Mouse (Mus musculus) CH12.LX (cell line): ENCODE data around the gene Polh. TPM values are rescaled to one million over a fixed set of nuclear protein-coding genes. Genes with fewer than 3 reads are reported as not detected.

Experiments
- DNase-seq: peaks from one replicate; pipeline ENCODE4 v3.0.0-alpha.2; 2013; ENCODE audit errors: extremely low read depth
- H3K27ac ChIP-seq: 2 replicates; pipeline ENCODE4 v1.5.1; 2012; ENCODE audit warnings: low read depth, mild to moderate bottlenecking, control low read depth, moderate library complexity; ENCODE audit not compliant: insufficient read depth
- H3K27me3 ChIP-seq: replicated peaks from 2 replicates; pipeline ENCODE3; 2012; ENCODE audit warnings: inconsistent platforms
- H3K36me3 ChIP-seq, 2 experiments: replicated peaks in 1 of 2; 2 replicates each; pipeline versions ENCODE3 to v1.6.1; 2012; ENCODE audit warnings: inconsistent platforms in 1 of 2, low read length in 1 of 2, mild to moderate bottlenecking in 1 of 2, mixed read lengths in 1 of 2, moderate library complexity in 1 of 2; ENCODE audit not compliant: control insufficient read depth in 1 of 2, insufficient read depth in 1 of 2
- H3K4me1 ChIP-seq, 2 experiments: 2 replicates each; pipeline ENCODE4 v1.6.1; 2012; ENCODE audit warnings: inconsistent platforms in 1 of 2, moderate library complexity in 1 of 2; ENCODE audit not compliant: insufficient read depth in 2 of 2, control insufficient read depth in 1 of 2
- H3K4me2 ChIP-seq: 2 replicates; pipeline ENCODE4 v1.6.1; 2012; ENCODE audit warnings: low read depth, mild to moderate bottlenecking, control low read depth; ENCODE audit not compliant: poor library complexity, insufficient read depth, severe bottlenecking
- H3K4me3 ChIP-seq, 3 experiments: fragments of 150-350 bp in 1 of 3; sonication (generic) in 1 of 3; replicated peaks in 1 of 3; 2 replicates each; pipeline versions ENCODE3 to v1.5.1; 2011 to 2012; ENCODE audit warnings: low read depth in 2 of 3, low read length in 2 of 3, mild to moderate bottlenecking in 2 of 3, moderate library complexity in 2 of 3, control low read depth in 1 of 3, improper control_type of control experiment in 1 of 3, inconsistent platforms in 1 of 3, mixed read lengths in 1 of 3; ENCODE audit not compliant: poor library complexity in 1 of 3
- H3K79me2 ChIP-seq: replicated peaks from 2 replicates; pipeline ENCODE4 v1.6.1; 2012; ENCODE audit warnings: mild to moderate bottlenecking, moderate library complexity; ENCODE audit not compliant: control insufficient read depth, poor library complexity, insufficient read depth, severe bottlenecking; ENCODE audit errors: extremely low read depth
- H3K9ac ChIP-seq: 2 replicates; pipeline ENCODE4 v1.6.1; 2012; ENCODE audit warnings: low read depth, mild to moderate bottlenecking, control low read depth, moderate library complexity; ENCODE audit not compliant: insufficient read depth
- H3K9me3 ChIP-seq: replicated peaks from 2 replicates; pipeline ENCODE3; 2012; ENCODE audit warnings: low read length, inconsistent platforms, mixed read lengths
- BHLHE40 ChIP-seq: IDR thresholded peaks from 2 replicates; pipeline ENCODE4 v1.6.1; 2011; ENCODE audit warnings: mild to moderate bottlenecking, low read depth, low read length, improper control_type of control experiment
- CHD2 ChIP-seq: IDR thresholded peaks from 2 replicates; pipeline ENCODE4 v1.6.1; 2011; ENCODE audit warnings: low read length, improper control_type of control experiment
- CTCF ChIP-seq, 2 experiments: IDR thresholded peaks in 1 of 2; conservative IDR thresholded peaks in 1 of 2; 2 replicates each; pipeline ENCODE4 v1.5.1; 2011 to 2012; ENCODE audit warnings: low read depth in 2 of 2, low read length in 2 of 2, improper control_type of control experiment in 1 of 2, inconsistent platforms in 1 of 2, mild to moderate bottlenecking in 1 of 2, moderate library complexity in 1 of 2
- E2F4 ChIP-seq: IDR thresholded peaks from 2 replicates; pipeline ENCODE4 v1.6.1; 2011; ENCODE audit warnings: low read depth, low read length, improper control_type of control experiment; ENCODE audit not compliant: insufficient replicate concordance
- ETS1 ChIP-seq: conservative IDR thresholded peaks from 2 replicates; pipeline ENCODE4 v1.6.1; 2012; ENCODE audit warnings: low read depth, mild to moderate bottlenecking, inconsistent platforms, low read length, improper control_type of control experiment, moderate library complexity
- GABPA ChIP-seq: IDR thresholded peaks from 2 replicates; pipeline ENCODE4 v1.6.1; 2012; ENCODE audit warnings: low read depth, low read length, improper control_type of control experiment, inconsistent platforms; ENCODE audit not compliant: insufficient replicate concordance
- HCFC1 ChIP-seq: IDR thresholded peaks from 2 replicates; pipeline ENCODE4 v1.6.1; 2012; ENCODE audit warnings: low read depth, mild to moderate bottlenecking, inconsistent platforms, low read length, improper control_type of control experiment
- IRF4 ChIP-seq: IDR thresholded peaks from 2 replicates; pipeline ENCODE4 v1.6.1; 2014; ENCODE audit warnings: low read depth, mild to moderate bottlenecking, inconsistent platforms, low read length, improper control_type of control experiment
- JUND ChIP-seq: conservative IDR thresholded peaks from 2 replicates; pipeline ENCODE4 v1.6.1; 2011; ENCODE audit warnings: low read depth, low read length, improper control_type of control experiment
- KAT2A ChIP-seq: IDR thresholded peaks from 2 replicates; pipeline ENCODE4 v1.6.1; 2012; ENCODE audit warnings: low read length, improper control_type of control experiment, inconsistent platforms; ENCODE audit not compliant: insufficient replicate concordance
- MAFK ChIP-seq: IDR thresholded peaks from 2 replicates; pipeline ENCODE4 v1.6.1; 2011; ENCODE audit warnings: low read length, improper control_type of control experiment; ENCODE audit not compliant: insufficient replicate concordance
- MAZ ChIP-seq: IDR thresholded peaks from 2 replicates; pipeline ENCODE4 v1.6.1; 2012; ENCODE audit warnings: low read depth, mild to moderate bottlenecking, inconsistent platforms, low read length, improper control_type of control experiment, moderate library complexity
- MEF2A ChIP-seq: IDR thresholded peaks from 2 replicates; pipeline ENCODE4 v1.6.1; 2014; ENCODE audit warnings: low read depth, mild to moderate bottlenecking, inconsistent platforms, low read length, improper control_type of control experiment, borderline replicate concordance
- MXI1 ChIP-seq: IDR thresholded peaks from 2 replicates; pipeline ENCODE4 v1.6.1; 2011; ENCODE audit warnings: mild to moderate bottlenecking, low read depth, low read length, improper control_type of control experiment
- MYC ChIP-seq: IDR thresholded peaks from 2 replicates; pipeline ENCODE4 v1.6.1; 2011; ENCODE audit warnings: low read depth, mild to moderate bottlenecking, improper control_type of control experiment, low read length
- NELFE ChIP-seq: IDR thresholded peaks from 2 replicates; pipeline ENCODE4 v1.6.1; 2011; ENCODE audit warnings: low read depth, low read length, improper control_type of control experiment
- PAX5 ChIP-seq: IDR thresholded peaks from 2 replicates; pipeline ENCODE4 v1.6.1; 2012; ENCODE audit warnings: low read length, inconsistent platforms, mixed read lengths
- POLR2AphosphoS2 ChIP-seq: IDR thresholded peaks from 2 replicates; pipeline ENCODE4 v1.6.1; 2011; ENCODE audit warnings: low read depth, low read length, improper control_type of control experiment
- RCOR1 ChIP-seq: conservative IDR thresholded peaks from 2 replicates; pipeline ENCODE4 v1.6.1; 2012; ENCODE audit warnings: low read depth, mild to moderate bottlenecking, inconsistent platforms, low read length, improper control_type of control experiment
- SIN3A ChIP-seq: IDR thresholded peaks from 2 replicates; pipeline ENCODE4 v1.6.1; 2012; ENCODE audit warnings: low read length, improper control_type of control experiment, inconsistent platforms
- SMC3 ChIP-seq: IDR thresholded peaks from 2 replicates; pipeline ENCODE4 v1.6.1; 2011; ENCODE audit warnings: low read depth, low read length, improper control_type of control experiment
- UBTF ChIP-seq: IDR thresholded peaks from 2 replicates; pipeline ENCODE4 v1.6.1; 2012; ENCODE audit warnings: low read depth, mild to moderate bottlenecking, inconsistent platforms, low read length, improper control_type of control experiment, moderate library complexity
- ZC3H11A ChIP-seq: IDR thresholded peaks from 2 replicates; pipeline ENCODE4 v1.6.1; 2012; ENCODE audit warnings: low read depth, mild to moderate bottlenecking, inconsistent platforms, low read length, improper control_type of control experiment
- ZKSCAN1 ChIP-seq: IDR thresholded peaks from 2 replicates; pipeline ENCODE4 v1.6.1; 2012; ENCODE audit warnings: low read depth, inconsistent platforms, low read length, improper control_type of control experiment, borderline replicate concordance
- ZMIZ1 ChIP-seq: IDR thresholded peaks from 2 replicates; pipeline ENCODE4 v1.6.1; 2012; ENCODE audit warnings: low read depth, mild to moderate bottlenecking, inconsistent platforms, low read length, improper control_type of control experiment
- dilution Hi-C: fragments of 300-500 bp; cut with MboI; formaldehyde crosslinking; loops from 2 replicates; pipeline ENCODE4 v1.14.3; 2020; ENCODE audit warnings: low sequenced_read_pairs; ENCODE audit not compliant: extremely low pct_unique_long_range_greater_than_20kb, extremely low pct_ligation_motif_present
- in situ Hi-C: fragments of 300-500 bp; cut with MboI; formaldehyde crosslinking; loops from 3 replicates; pipeline ENCODE4 v1.14.3; 2019; ENCODE audit warnings: low sequenced_read_pairs, low pct_ligation_motif_present, low pct_unique_long_range_greater_than_20kb, mixed read lengths
- polyA plus RNA-seq: library from polyadenylated mRNA; unstranded; fragments of >175 nt; gene quantifications from 2 replicates; pipeline ENCODE4 v1.2.1, GENCODE M21; 2012; ENCODE audit warnings: low read depth; ENCODE audit not compliant: insufficient read length
- total RNA-seq, 2 experiments: library from RNA; depleted of rRNA; stranded (reverse); fragments of 300-350 nt in 1 of 2; fragments of >200 nt in 1 of 2; gene quantifications; 2 replicates each; pipeline ENCODE4 v1.2.3; 2012 to 2014

Polh gene
- total and polyA plus RNA-seq, 3 experiments: 23.1 to 40.4 (median 36.0) TPM

GRCm38 (mm10) chr17:46164791-46165190, 37.7 kb downstream of the Polh start:
- Histone ChIP-seq H3K9me3 (no peaks in the 10 kb centered on the region), H3K79me2 (peaks cover 15% of the 10 kb centered on the region), H3K27me3 (no peaks in the 10 kb centered on the region), H3K27ac (no peak overlapping the region), H3K4me1 (peaks cover 16 to 27% of the 10 kb centered on the region in 2 experiments), H3K4me3 (no peak overlapping the region), H3K4me2 (no peak overlapping the region), H3K36me3 (peaks cover 58 to 60% of the 10 kb centered on the region in 2 experiments), H3K9ac (no peak overlapping the region)
- dilution Hi-C loops: no loop called here
- TF ChIP-seq E2F4 (no peak), PAX5 (no peak), ETS1 (no peak), RCOR1 (no peak), MAFK (no peak), SMC3 (no peak), CTCF (conservative IDR thresholded peaks at IDR 0.05 in 1 of 2, IDR thresholded peaks at IDR 0.05 in 1 of 2; ENCODE audit: low read depth in 2 of 2, low read length in 2 of 2) (no peak), MEF2A (no peak), NELFE (no peak), MXI1 (no peak), GABPA (no peak)
- DNase-seq: no peak
- in situ Hi-C loops: no loop called here

GRCm38 (mm10) chr17:46164301-46164700, 38.1 kb downstream of the Polh start:
- dilution Hi-C loops: no loop called here
- Histone ChIP-seq H3K27me3 (no peaks in the 10 kb centered on the region), H3K27ac (peak overlapping the region; percentile 21)

DNA sequence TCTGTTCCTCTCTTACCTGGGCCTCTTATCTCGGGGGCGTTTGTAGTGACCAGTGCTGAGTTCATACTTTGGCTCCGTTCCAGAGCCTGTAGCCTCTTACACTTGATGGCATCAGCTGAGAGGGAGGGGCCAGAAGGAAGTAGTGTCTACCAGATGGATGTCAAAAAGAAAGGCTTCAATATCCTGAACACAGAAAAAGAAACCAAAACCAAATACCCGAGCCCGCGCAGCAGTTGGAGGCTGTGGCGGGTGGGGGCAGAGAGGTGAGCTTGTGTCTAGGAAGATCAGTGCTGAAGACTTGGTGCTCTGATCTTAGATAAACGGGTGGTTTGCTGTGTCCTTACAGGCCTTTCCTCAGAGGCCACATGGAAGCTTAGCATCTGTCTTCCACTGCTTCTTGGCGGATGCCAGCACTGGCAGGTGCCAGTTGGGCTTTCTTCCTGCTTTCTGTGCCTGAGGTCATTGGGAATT, 39.5 kb downstream of the Polh start:
- no peaks in the 10 kb centered on the region for H3K27me3 ChIP-seq
- H3K4me2 ChIP-seq: peak overlapping the region; percentile 80
- peaks cover 41 to 42% of the 10 kb centered on the region in 2 experiments for H3K36me3 ChIP-seq
- in situ Hi-C loops: no loop called here
- no peaks in the 10 kb centered on the region for H3K9me3 ChIP-seq
- peaks cover 16 to 35% of the 10 kb centered on the region in 2 experiments for H3K4me1 ChIP-seq
- peak overlapping the region; percentile 97 for H3K9ac ChIP-seq
- peak overlapping the region; percentile 98 for H3K27ac ChIP-seq
- dilution Hi-C loops: no loop called here
- peak; percentile 75 for DNase-seq
- peak overlapping the region; percentile 51 to 94 (median 82) for H3K4me3 ChIP-seq
- H3K79me2 ChIP-seq: peaks cover 15% of the 10 kb centered on the region
- TF ChIP-seq POLR2AphosphoS2 (peak; percentile 81; the same call in 1 of the 2 replicates), CTCF (conservative IDR thresholded peaks at IDR 0.05 in 1 of 2, IDR thresholded peaks at IDR 0.05 in 1 of 2; ENCODE audit: low read depth in 2 of 2, low read length in 2 of 2) (no peak), CHD2 (0 out of 2 replicates have a peak, but pooled peaks have one; percentile 54), IRF4 (0 out of 2 replicates have a peak, but pooled peaks have one; percentile 8), NELFE (0 out of 2 replicates have a peak, but pooled peaks have one; percentile 40), ZC3H11A (no peak), BHLHE40 (0 out of 2 replicates have a peak, but pooled peaks have one; percentile 12), ETS1 (peak; percentile 97), SIN3A (peak; percentile 99), MYC (peak; percentile 63; the same call in 1 of the 2 replicates), HCFC1 (peak; percentile 63), JUND (no peak), MAZ (peak; percentile 98), KAT2A (no peak)

More at GRCm38 (mm10) chr17:46164301-46164700, 38.1 kb downstream of the Polh start:
- in situ Hi-C loops: no loop called here
- Histone ChIP-seq H3K4me1 (peaks cover 16 to 32% of the 10 kb centered on the region in 2 experiments), H3K36me3 (peaks cover 53 to 55% of the 10 kb centered on the region in 2 experiments), H3K4me3 (peak overlapping the region in 1 of 3 experiments; percentile 1), H3K9me3 (no peaks in the 10 kb centered on the region), H3K9ac (no peak overlapping the region), H3K4me2 (no peak overlapping the region), H3K79me2 (peaks cover 15% of the 10 kb centered on the region)
- TF ChIP-seq PAX5 (no peak), SIN3A (no peak), UBTF (no peak), ZKSCAN1 (no peak), MAZ (no peak), ZMIZ1 (no peak), SMC3 (no peak), BHLHE40 (no peak), NELFE (no peak)
- DNase-seq: no peak
